Mouse (Mus musculus) adrenal gland, adult (tissue): ENCODE measurements around the gene Il1r1.

ENCODE experiments used
- DNase-seq, 2 experiments: peaks; one replicate each; pipeline ENCODE4 v3.0.0; 2022 to 2023; ENCODE audit warnings: low spot score in 1 of 2; ENCODE audit not compliant: inconsistent age in 2 of 2

Gene Il1r1

DNA sequence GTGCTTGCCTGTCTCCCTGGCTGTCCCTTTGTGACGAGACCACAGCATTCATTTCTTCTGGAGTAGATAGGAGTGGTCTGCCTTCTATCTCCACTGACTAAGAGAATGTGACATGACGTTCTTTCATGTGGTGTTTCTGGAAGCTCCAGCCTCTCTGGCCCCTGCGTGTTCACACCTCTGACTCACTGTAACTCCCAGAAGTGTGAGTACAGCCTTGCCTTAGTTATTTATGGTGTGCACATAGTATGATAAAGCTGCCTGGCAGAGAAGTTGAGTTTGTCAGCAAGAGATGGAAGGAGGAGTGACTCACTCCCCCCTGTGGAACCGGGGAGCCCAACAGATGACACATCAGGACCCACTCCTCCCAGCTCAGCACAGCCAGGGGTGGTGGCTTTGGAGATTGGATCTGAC lies 133.9 kb downstream of the Il1r1 start:
- DNase-seq = peak; percentile 5 to 43

DNA sequence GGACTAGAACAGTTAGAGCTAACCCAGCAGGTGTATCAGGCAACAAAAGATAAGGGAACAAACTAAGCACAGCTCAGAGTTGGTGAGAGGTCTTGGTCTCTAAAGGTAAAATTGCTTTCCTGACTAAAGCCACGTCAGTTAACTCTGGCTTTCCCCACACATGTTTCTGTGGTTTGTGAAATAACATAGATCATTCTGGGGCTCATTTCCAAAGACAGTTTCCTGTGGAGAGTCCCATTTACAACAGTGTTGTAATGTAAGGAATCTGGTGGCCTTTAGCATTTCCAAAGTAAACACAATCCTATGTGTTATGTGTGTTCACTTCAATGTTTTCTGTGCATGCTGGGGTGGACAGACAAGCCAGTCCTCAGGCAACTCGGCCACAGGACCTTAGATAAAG lies 134.9 kb downstream of the Il1r1 start:
- DNase-seq = no peak

DNA sequence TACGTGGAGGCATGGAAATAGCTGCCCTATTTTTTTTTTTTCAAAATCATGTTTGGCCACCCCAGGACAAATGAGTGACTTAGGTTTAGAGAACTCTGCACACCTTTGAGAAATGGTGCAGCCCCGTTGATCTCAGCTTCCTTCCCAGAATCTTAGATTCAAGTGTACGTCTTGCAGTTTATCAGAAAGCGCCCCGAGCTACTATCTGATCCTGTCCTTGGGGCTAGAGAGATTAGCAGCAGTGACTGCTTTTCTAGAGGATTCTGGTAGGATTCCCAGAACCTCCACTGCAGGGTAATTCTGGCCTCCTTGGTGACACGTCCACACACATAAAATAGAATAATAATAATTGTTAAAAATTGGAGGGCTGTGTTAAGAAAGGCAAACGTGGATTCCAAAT lies 136.1 kb downstream of the Il1r1 start:
- no peak for DNase-seq

GRCm38 (mm10) chr1:40361596-40361995 lies 136.7 kb downstream of the Il1r1 start:
- DNase-seq = no peak

DNA sequence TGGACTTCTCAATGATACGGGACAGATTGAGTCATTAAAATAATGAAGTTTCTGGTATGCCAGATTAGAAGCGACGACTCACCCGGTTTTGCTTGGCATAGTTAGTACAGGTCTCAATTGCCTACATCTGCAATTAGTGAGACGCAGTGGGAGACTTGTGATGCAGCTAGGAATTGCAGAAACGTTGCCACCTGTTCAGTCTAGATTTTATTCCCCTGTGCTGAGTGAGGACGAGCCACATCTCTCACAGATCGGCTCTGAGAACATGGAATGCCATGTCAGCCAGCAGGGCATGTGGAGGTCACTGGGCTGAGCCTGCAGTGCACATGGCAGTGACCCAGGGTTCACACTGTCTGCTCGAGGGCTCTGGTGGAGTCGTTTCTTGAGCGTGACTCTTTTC lies 137.9 kb downstream of the Il1r1 start:
- DNase-seq = no peak
